Mouse (Mus musculus) 3T3-L1 (cell line): ENCODE measurements at regions not wholly inside any gene's neighbourhood (a gene's known extent, or its start where the extent isn't known, plus 50 kb on each side); places are given as distances from the start of the nearest gene placed in this dataset.

Experiments used
- DNase-seq: peaks from one replicate; pipeline ENCODE4 v3.0.0-alpha.2; 2015; ENCODE audit warnings: low read depth, low spot score

- DNase-seq = no peak
Measured at GRCm38 (mm10) chr8:78877423-78877822, 56.5 kb upstream of the Lsm6 start.

- no peak for DNase-seq
Measured at GRCm38 (mm10) chr8:78889708-78890107, 68.8 kb upstream of the Lsm6 start.

GRCm38 (mm10) chr8:78890571-78890970 is 69.6 kb upstream of the Lsm6 start:
- DNase-seq = no peak

GRCm38 (mm10) chr8:78899887-78900286 is 78.9 kb upstream of the Lsm6 start:
- DNase-seq = peak; percentile 89

GRCm38 (mm10) chr8:78903034-78903433 is 82.1 kb upstream of the Lsm6 start:
- DNase-seq = no peak

GRCm38 (mm10) chr8:78907918-78908317 is 87.0 kb upstream of the Lsm6 start:
- DNase-seq = no peak

- DNase-seq = no peak
Measured at GRCm38 (mm10) chr8:78911288-78911873, 90.4 kb upstream of the Lsm6 start.

GRCm38 (mm10) chr8:78912470-78912869 is 91.5 kb upstream of the Lsm6 start:
- no peak for DNase-seq

- DNase-seq = no peak
Measured at GRCm38 (mm10) chr8:78913823-78914222, 92.9 kb upstream of the Lsm6 start.

GRCm38 (mm10) chr8:78930610-78931397 is 97.4 kb upstream of the Zfp827 start:
- DNase-seq = no peak

- DNase-seq = no peak
Measured at GRCm38 (mm10) chr8:78932069-78932468, 96.2 kb upstream of the Zfp827 start.

- DNase-seq = peak; percentile 71
Measured at GRCm38 (mm10) chr8:78940049-78940448, 88.2 kb upstream of the Zfp827 start.

- DNase-seq = no peak
Measured at GRCm38 (mm10) chr8:78941558-78941957, 86.7 kb upstream of the Zfp827 start.

- DNase-seq = no peak
Measured at GRCm38 (mm10) chr8:78944367-78944766, 83.9 kb upstream of the Zfp827 start.

GRCm38 (mm10) chr8:78945607-78946006 is 82.6 kb upstream of the Zfp827 start:
- no peak for DNase-seq

GRCm38 (mm10) chr8:78946085-78946484 is 82.2 kb upstream of the Zfp827 start:
- DNase-seq = no peak

- DNase-seq = no peak
Measured at GRCm38 (mm10) chr8:78975034-78975433, 53.2 kb upstream of the Zfp827 start.
